Mouse (Mus musculus) ES-E14 (cell line): ENCODE measurements at regions not wholly inside any gene's neighbourhood (a gene's known extent, or its start where the extent isn't known, plus 50 kb on each side); places are given as distances from the start of the nearest gene placed in this dataset.

Source experiments
- CHD2 ChIP-seq: IDR thresholded peaks from 2 replicates; pipeline ENCODE4 v1.6.1; 2014; ENCODE audit warnings: mild to moderate bottlenecking, low read depth, low read length, inconsistent platforms
- MAFK ChIP-seq: IDR thresholded peaks from 2 replicates; pipeline ENCODE4 v1.6.1; 2014; ENCODE audit warnings: mild to moderate bottlenecking, low read depth, low read length, inconsistent platforms; ENCODE audit not compliant: insufficient read depth

DNA sequence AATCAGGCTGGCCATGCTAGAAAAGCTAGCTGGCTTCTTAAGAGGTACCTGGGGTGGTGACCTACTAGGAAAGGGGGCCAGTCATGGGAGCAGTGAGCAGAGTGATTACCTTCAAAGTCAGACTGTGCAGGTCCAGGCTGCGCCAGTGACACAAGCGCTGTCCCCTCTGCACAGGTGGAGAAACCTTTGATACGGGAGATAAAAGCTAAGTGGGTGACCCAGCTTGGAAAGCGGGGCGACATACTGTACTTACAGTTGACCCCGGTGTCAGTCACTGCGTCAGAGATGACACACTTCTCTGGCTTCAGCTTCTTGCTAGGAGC lies 54.7 kb upstream of the 1700024P04Rik start:
- TF ChIP-seq MAFK (no peak), CHD2 (no peak)
